26 mouse cellular contexts compared by ENCODE assay signal in the genomic region with DNA sequence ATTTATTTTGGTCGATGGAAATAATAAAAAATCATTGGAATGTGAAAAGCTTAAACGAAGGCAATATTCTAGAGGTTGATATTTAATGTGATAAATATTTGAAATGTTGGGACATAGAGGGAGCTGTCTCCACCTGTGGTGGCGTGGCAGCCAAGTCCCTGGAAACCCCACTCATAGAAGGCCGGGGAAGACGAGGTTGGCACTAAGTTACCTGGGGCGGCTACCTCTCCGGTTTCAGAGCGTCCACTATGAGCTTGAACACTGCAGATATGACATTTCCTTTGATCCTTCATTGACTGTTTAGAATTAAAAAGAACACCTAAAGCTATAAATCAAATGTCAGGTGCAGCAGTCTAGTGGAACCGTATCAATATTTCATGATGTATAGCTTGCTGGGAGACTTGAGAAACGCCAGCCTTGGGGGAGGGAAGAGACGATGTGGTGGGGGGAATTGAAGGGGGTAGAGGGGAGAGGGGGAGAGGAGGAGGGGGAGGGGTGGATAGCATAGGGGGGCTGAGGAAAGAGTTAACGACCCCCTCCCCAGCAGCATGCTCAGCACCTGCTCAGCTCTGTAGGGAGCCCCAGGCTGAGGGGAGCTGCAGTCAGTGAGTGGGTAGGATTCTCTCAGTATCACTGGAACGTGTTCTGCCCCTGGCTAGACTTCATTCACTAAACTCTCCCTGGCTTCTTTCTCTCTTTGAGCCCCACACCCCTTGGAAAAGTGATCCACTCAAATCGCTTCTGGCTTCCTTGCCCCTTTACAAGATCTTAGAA.
DNase-seq lines count a peak whose midpoint lies in the region; ATAC-seq lines count a peak whose summit lies in the region.
"Had no signal": no experiment of that assay in that cellular context is flagged by ENCODE, and none has a peak within 500 bp of the region (broad histone marks: within the 10 kb centered on the region; RNA-seq: fewer than 3 reads in every experiment).

No protein-coding gene starts in this region.

- 70% methylated on average over 14 of the region's 14 CpGs for WGBS in forebrain, embryonic 16.5 days
- WGBS in forebrain, embryonic 14.5 days, result 77% methylated on average over 14 of the region's 14 CpGs
- 49% methylated on average over 14 of the region's 14 CpGs for WGBS in kidney, embryonic 14.5 days
- 59% methylated on average over 14 of the region's 14 CpGs for WGBS in hindbrain, embryonic 15.5 days
- 74% methylated on average over 14 of the region's 14 CpGs for WGBS in neural tube, embryonic 12.5 days

- no peaks in the 10 kb centered on the region for H3K9me3 ChIP-seq in forebrain, embryonic 16.5 days (ENCODE audit: control insufficient read depth, low read length)
- H3K9me3 ChIP-seq in forebrain, embryonic 14.5 days (replicated peaks; ENCODE audit: control insufficient read depth, low read length), result no peaks in the 10 kb centered on the region
- no peaks in the 10 kb centered on the region for H3K9me3 ChIP-seq in kidney, embryonic 14.5 days (ENCODE audit: control insufficient read depth, low read length)
- H3K9me3 ChIP-seq in hindbrain, embryonic 15.5 days, result no peaks in the 10 kb centered on the region
- no peaks in the 10 kb centered on the region for H3K9me3 ChIP-seq in neural tube, embryonic 12.5 days
- H3K9me3 ChIP-seq: embryonic facial prominence, embryonic 12.5 days; G1E had no signal

- H3K4me2 ChIP-seq in forebrain, embryonic 16.5 days (ENCODE audit: low read length), result no peak overlapping the region
- no peak overlapping the region for H3K4me2 ChIP-seq in forebrain, embryonic 14.5 days (ENCODE audit: low read length)
- no peak overlapping the region for H3K4me2 ChIP-seq in kidney, embryonic 14.5 days (replicated peaks; ENCODE audit: low read depth, low read length)
- H3K4me2 ChIP-seq in hindbrain, embryonic 15.5 days, result no peak overlapping the region
- H3K4me2 ChIP-seq in neural tube, embryonic 12.5 days (replicated peaks), result no peak overlapping the region
- H3K4me2 ChIP-seq: embryonic facial prominence, embryonic 12.5 days had no signal

- H3K36me3 ChIP-seq in forebrain, embryonic 16.5 days (ENCODE audit: control insufficient read depth, insufficient read depth), result no peaks in the 10 kb centered on the region
- no peaks in the 10 kb centered on the region for H3K36me3 ChIP-seq in forebrain, embryonic 14.5 days (ENCODE audit: control insufficient read depth, insufficient read depth, low read length)
- no peaks in the 10 kb centered on the region for H3K36me3 ChIP-seq in kidney, embryonic 14.5 days (ENCODE audit: control insufficient read depth, insufficient read depth, low read length)
- H3K36me3 ChIP-seq in hindbrain, embryonic 15.5 days, result no peaks in the 10 kb centered on the region
- no peaks in the 10 kb centered on the region for H3K36me3 ChIP-seq in neural tube, embryonic 12.5 days
- H3K36me3 ChIP-seq: embryonic facial prominence, embryonic 12.5 days; G1E had no signal

- peaks cover 2% of the 10 kb centered on the region; the same call in 1 of the 2 replicates for H3K4me1 ChIP-seq in forebrain, embryonic 16.5 days (replicated peaks; ENCODE audit: control insufficient read depth, insufficient read depth, low read length)
- no peaks in the 10 kb centered on the region for H3K4me1 ChIP-seq in forebrain, embryonic 14.5 days (ENCODE audit: control insufficient read depth, insufficient read depth, low read length)
- H3K4me1 ChIP-seq in kidney, embryonic 14.5 days (ENCODE audit: control insufficient read depth, insufficient read depth, low read length), result no peaks in the 10 kb centered on the region
- H3K4me1 ChIP-seq in hindbrain, embryonic 15.5 days (replicated peaks), result no peaks in the 10 kb centered on the region; the same call in 1 of the 2 replicates
- no peaks in the 10 kb centered on the region for H3K4me1 ChIP-seq in neural tube, embryonic 12.5 days
- H3K4me1 ChIP-seq: embryonic facial prominence, embryonic 12.5 days had no signal

- H3K4me3 ChIP-seq in forebrain, embryonic 16.5 days (replicated peaks; ENCODE audit: low read length), result no peak overlapping the region
- no peak overlapping the region for H3K4me3 ChIP-seq in forebrain, embryonic 14.5 days (ENCODE audit: low read depth, low read length)
- H3K4me3 ChIP-seq in kidney, embryonic 14.5 days (ENCODE audit: low read length), result no peak overlapping the region
- H3K4me3 ChIP-seq in hindbrain, embryonic 15.5 days, result no peak overlapping the region
- H3K4me3 ChIP-seq in neural tube, embryonic 12.5 days, result no peak overlapping the region
- H3K4me3 ChIP-seq: embryonic facial prominence, embryonic 12.5 days had no signal

- no peaks in the 10 kb centered on the region for H3K27me3 ChIP-seq in forebrain, embryonic 16.5 days (replicated peaks; ENCODE audit: control insufficient read depth, insufficient read depth, low read length)
- no peaks in the 10 kb centered on the region for H3K27me3 ChIP-seq in forebrain, embryonic 14.5 days (replicated peaks; ENCODE audit: control insufficient read depth, insufficient read depth, low read length)
- H3K27me3 ChIP-seq in kidney, embryonic 14.5 days (ENCODE audit: control insufficient read depth, insufficient read depth, low read length), result no peaks in the 10 kb centered on the region
- H3K27me3 ChIP-seq in hindbrain, embryonic 15.5 days, result no peaks in the 10 kb centered on the region
- no peaks in the 10 kb centered on the region for H3K27me3 ChIP-seq in neural tube, embryonic 12.5 days (replicated peaks)
- H3K27me3 ChIP-seq: embryonic facial prominence, embryonic 12.5 days had no signal

- no peak overlapping the region for H3K9ac ChIP-seq in forebrain, embryonic 16.5 days (replicated peaks; ENCODE audit: low read depth, low read length)
- H3K9ac ChIP-seq in forebrain, embryonic 14.5 days (ENCODE audit: low read length), result no peak overlapping the region
- no peak overlapping the region for H3K9ac ChIP-seq in kidney, embryonic 14.5 days (ENCODE audit: low read depth, low read length)
- H3K9ac ChIP-seq in hindbrain, embryonic 15.5 days, result no peak overlapping the region
- no peak overlapping the region for H3K9ac ChIP-seq in neural tube, embryonic 12.5 days
- H3K9ac ChIP-seq: embryonic facial prominence, embryonic 12.5 days; liver, embryonic 14.5 days had no signal

- H3K27ac ChIP-seq in forebrain, embryonic 16.5 days (ENCODE audit: low read length), result no peak overlapping the region
- H3K27ac ChIP-seq in forebrain, embryonic 14.5 days (ENCODE audit: low read depth, low read length), result no peak overlapping the region
- no peak overlapping the region for H3K27ac ChIP-seq in kidney, embryonic 14.5 days (ENCODE audit: low read depth, low read length)
- H3K27ac ChIP-seq in hindbrain, embryonic 15.5 days (replicated peaks), result no peak overlapping the region
- H3K27ac ChIP-seq in neural tube, embryonic 12.5 days, result no peak overlapping the region
- H3K27ac ChIP-seq: embryonic facial prominence, embryonic 12.5 days; liver, embryonic 14.5 days had no signal

- DNase-seq in forebrain, embryonic 14.5 days (ENCODE audit: low spot score), result no peak
- DNase-seq in kidney, adult 9 months, result no peak
- DNase-seq in retina, postnatal 1 day, result no peak
- DNase-seq: adrenal gland, postnatal 10 days; cerebellum, adult 11 months; cerebellum, adult 9-11 months; embryo, embryonic 11 days; gastrocnemius, postnatal 14 days; heart, postnatal 14 days; kidney, adult 8-10 months; kidney, postnatal 14 days; layer of hippocampus, adult 9-11 months; liver; lung, adult 2 months; lung, postnatal 10 days; right cerebral cortex, postnatal 14 days; thymus, postnatal 4 days had no signal

- ATAC-seq in forebrain, embryonic 16.5 days, result peak; percentile 59; the same call in 1 of the 2 replicates
- ATAC-seq in forebrain, embryonic 14.5 days, result no peak
- ATAC-seq in kidney, embryonic 14.5 days (ENCODE audit: low FRiP score, low TSS enrichment), result 0 out of 2 replicates have a peak, but pooled peaks have one; percentile 57
- ATAC-seq in hindbrain, embryonic 15.5 days (ENCODE audit: low FRiP score, low read depth), result peak; percentile 29; the same call in 1 of the 2 replicates
- peak; percentile 39; the same call in 1 of the 2 replicates for ATAC-seq in neural tube, embryonic 12.5 days (ENCODE audit: low FRiP score, low read depth)
- no peak for ATAC-seq in CD4-positive, CD25-positive, alpha-beta regulatory T cell, adult 4 months
- ATAC-seq: intestine, embryonic 16.5 days had no signal

Comparison
In these comparisons a context has a peak if more than half of its experiments do, and no peak if none do; other contexts are left out.
1. ATAC-seq: peak in forebrain, embryonic 16.5 days (single experiment), kidney, embryonic 14.5 days (single experiment), hindbrain, embryonic 15.5 days (single experiment) and neural tube, embryonic 12.5 days (single experiment); none in forebrain, embryonic 14.5 days (single experiment) and CD4-positive, CD25-positive, alpha-beta regulatory T cell, adult 4 months (single experiment).